Mouse (Mus musculus): ENCODE measurements around the gene Pak3.
"Not testable (repeated sequence)": the region's sequence is repeated elsewhere in the genome, so short reads cannot be mapped to it uniquely, and the experiment has no call there.

Gene Pak3
- long read RNA-seq, experiment 1, full-length matches to known transcripts: 1 of 5 reads
- long read RNA-seq, experiment 1, partial matches to known transcripts: 0 of 5 reads
- long read RNA-seq, experiment 1, other reads (novel, unspliced or antisense): 4 of 5 reads
- long read RNA-seq, experiment 2, partial matches to known transcripts: 8 of 27 reads
- long read RNA-seq, experiment 2, other reads (novel, unspliced or antisense): 19 of 27 reads

- intact Hi-C loops (cut with DNase I): no loop called here
These were observed at the start of gene Pak3 for GRCm38 (mm10) chrX:143518168-143518901. Pak3 (plus strand) TSS chrX:143518591.

DNA sequence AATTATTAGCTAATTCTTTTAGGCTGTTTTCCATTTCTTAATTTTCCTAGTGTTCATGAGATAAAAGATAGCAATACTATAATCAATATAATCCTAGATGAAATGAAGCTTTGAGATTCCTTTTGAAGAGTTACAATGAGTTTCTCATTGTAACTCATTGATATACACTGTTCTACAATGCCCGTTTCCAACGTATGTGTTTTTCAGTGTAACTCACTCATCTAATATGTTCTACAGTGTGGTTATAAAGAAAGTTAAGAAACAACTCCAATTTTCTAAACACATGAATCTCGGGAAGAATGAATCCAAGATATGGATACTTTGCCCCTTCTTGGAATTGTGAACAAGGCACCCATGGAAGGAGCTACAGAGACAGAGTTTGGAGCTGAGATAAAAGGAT is 35.5 kb upstream of the Pak3 start:
- intact Hi-C loops (cut with DNase I): no loop called here

GRCm38 (mm10) chrX:143501053-143501695 is 17.2 kb upstream of the Pak3 start:
- intact Hi-C loops (cut with DNase I): no loop called here

DNA sequence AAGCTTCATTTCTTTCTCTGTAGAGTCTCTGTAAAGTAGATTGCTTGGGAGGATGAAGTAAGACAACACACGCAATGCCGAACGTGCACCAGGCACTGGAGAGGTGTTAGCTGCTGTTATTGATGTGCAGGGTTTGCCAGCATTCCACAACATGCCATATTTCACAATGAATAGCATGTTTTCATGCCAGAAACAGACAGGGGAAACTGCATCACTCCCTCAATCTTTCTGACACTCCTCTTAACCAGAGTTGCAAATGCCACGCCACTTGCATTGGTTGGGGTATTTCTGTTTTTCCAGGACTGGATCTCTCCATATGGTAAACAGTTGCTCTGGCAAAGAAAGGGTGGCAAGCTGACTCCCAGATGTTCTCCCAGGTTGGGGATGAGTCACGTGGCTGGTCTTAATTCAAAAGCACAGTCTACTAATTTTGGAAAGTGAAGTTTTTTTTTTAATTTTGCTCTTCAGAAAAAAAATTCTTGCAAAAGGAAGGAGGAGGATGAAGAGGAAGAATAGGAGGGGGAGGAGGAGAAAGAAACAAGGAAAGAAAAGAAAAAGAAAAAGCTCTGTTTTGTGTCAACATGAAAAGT is 16.5 kb upstream of the Pak3 start:
- intact Hi-C loops (cut with DNase I): no loop called here

GRCm38 (mm10) chrX:143518917-143519316 is 526 bp downstream of the Pak3 start:
- intact Hi-C loops (cut with DNase I): no loop called here

DNA sequence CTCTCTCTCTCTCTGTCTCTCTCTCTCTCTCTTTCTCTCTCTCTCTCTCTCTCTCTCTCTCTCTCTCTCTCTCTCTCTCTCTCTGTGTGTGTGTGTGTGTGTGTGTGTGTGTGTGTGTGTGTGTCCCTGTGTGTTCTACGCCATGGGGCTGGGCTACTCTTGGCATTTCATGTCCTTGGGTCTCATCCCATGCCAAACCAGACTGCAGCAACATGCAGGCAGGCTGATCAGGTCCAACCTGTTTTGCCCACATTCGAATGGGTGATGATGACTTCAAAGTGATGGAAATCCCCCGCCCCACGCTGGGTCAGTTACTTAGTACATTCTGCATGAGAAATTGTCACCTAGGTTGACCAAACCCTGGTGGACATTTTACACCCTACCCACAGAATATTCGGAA is 1.1 kb downstream of the Pak3 start:
- intact Hi-C loops (cut with DNase I): not testable (repeated sequence)

DNA sequence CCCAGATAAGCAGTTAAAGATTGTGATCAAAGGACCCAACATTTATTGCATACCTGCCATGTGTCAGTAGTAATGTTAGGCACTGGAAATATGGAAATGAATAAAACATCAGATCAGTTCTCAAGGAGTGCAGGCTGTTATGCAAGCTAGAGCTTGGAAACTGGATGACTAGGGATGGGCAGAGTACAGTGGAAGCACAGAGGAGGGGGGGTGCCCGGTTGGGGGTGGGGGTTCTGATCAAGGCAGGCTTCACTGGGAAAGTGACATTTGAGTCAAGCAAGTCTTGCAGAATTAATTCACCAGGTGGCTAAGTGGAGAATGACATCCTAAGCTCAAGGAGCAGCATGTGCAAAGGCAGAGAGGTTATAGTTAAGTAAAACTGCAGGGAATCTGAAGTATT is 1.8 kb downstream of the Pak3 start:
- intact Hi-C loops (cut with DNase I): no loop called here

- intact Hi-C loops (cut with DNase I): no loop called here
These were observed 13.9 kb downstream of the Pak3 start for GRCm38 (mm10) chrX:143532331-143532730.

- intact Hi-C loops (cut with DNase I): no loop called here
These were observed 15.2 kb downstream of the Pak3 start for GRCm38 (mm10) chrX:143533574-143533973.

DNA sequence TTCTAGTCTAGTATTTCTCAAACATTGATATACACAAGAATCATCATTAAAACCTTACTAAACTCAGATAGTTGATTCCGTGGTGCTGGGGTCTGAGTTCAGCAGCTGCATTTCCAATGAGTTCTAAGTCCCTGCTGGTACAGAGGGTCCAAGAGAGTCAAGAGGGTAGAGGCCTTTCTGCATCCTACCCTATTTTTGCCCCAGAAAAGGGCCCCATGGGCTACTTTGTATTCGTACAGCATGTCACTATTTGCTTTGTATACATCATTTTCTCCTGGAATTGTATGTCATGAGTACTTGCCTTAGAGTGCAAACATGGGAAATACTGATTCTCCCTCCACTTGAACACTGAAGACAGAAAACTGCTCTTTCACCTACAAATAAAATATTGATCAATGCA is 24.4 kb downstream of the Pak3 start:
- intact Hi-C loops (cut with DNase I): no loop called here

- intact Hi-C loops (cut with DNase I): no loop called here
These were observed 24.9 kb downstream of the Pak3 start for GRCm38 (mm10) chrX:143543186-143543793.

GRCm38 (mm10) chrX:143573691-143574090 is 55.3 kb downstream of the Pak3 start:
- intact Hi-C loops (cut with DNase I): no loop called here

DNA sequence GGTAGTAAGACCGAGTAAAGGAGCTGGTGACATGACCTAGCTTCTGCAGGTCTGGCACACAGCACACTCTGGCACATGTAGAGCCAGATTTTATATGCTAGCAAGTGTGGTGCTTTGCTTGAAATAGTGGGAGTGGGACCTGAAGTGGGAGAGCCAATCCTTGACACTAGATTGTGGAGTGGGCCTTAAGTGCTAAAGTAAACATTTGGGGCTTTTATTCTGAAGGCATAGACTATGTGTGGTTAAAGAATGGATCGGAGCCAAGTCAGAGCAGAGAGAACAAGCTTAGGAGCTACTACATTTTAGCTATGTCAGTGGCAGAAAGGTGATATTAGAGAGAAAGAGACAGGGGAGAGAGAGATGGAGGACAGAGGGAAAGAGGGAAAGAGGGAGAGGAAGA is 61.5 kb downstream of the Pak3 start:
- intact Hi-C loops (cut with DNase I): no loop called here

- intact Hi-C loops (cut with DNase I): no loop called here
These were observed 62.1 kb downstream of the Pak3 start for GRCm38 (mm10) chrX:143580458-143580959.

- intact Hi-C loops (cut with DNase I): no loop called here
These were observed 88.6 kb downstream of the Pak3 start for GRCm38 (mm10) chrX:143606877-143607449.

DNA sequence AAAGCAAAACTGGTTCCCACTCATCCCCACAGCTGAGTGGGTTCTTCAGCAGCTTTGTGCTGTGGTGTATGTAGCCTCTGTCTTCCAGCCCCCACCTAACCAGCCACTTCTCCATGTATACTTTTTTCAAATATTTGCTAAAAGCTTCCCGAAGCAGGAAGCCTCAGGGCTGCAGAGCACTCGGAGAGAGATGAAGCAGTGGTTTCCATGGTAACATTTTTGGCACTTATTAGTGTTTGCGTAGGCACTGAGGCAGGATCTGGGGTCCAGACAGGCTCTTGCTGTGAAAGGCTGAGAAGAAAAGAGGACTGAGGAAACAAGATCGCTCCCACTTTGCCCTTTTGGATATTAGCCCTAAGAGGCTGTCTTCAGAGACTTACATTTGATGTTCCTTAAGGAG is 100.3 kb downstream of the Pak3 start:
- intact Hi-C loops (cut with DNase I): no loop called here

DNA sequence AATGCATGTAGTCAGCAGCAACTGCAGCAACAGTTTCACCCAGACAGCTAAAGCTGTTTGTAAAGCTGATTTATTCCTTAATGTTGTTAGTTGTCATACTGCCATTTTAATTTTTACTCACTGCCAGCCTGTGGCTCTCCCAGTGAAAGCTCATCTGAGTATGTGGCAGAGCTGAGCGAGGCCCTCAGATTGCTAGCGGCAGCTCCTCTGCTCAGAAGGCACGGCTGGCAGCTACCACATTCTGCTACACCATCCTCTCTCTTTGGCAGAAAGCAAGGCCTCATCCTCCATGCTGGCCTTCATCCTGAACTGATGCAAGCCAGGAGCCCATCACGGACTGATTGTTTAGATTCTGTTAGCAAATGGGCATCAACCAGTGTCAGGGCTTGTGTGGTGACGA is 109.4 kb downstream of the Pak3 start:
- intact Hi-C loops (cut with DNase I): no loop called here

- intact Hi-C loops (cut with DNase I): no loop called here
These were observed 125.5 kb downstream of the Pak3 start for GRCm38 (mm10) chrX:143643936-143644335.

GRCm38 (mm10) chrX:143644807-143645206 is 126.4 kb downstream of the Pak3 start:
- intact Hi-C loops (cut with DNase I): no loop called here

DNA sequence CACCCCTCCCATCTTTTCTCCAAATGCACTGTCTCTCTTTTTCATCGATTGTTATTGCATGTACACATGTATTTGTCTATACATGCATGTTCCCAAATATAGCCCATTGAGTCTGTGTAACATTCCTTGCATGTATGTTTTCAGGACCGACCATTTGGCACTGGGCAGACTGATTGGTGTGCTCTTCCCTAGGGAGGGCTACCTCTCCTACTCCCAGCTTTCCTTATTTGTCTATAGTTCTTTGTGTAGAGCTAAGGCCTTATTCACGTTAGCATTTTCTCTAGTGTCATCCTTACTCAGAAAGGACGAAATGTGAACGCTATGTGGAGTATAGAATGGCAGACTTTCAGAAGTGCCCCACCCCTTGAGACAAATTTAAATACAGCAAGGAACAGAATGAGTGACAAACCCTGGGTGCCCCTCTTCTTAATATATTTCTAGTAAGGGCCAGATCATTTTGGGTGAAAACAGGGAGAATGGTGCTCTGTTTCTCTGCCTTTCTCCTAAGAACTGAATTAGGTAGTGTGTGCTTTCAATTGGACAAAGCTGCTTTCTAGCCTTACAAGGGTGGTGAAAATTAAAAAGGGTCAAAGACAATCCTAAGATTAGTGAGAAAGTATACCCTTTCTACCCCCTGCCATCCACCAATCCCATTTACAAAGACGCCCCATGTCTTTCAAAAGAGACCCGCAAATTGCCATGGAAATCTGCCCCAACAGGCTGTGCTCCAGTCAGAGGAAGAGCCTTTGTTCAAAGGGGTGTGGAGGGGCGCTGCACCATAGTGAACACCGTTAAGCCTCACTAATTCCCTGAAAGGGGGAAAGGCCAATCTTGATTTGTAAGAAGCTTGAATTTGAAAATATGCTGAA is 136.2 kb downstream of the Pak3 start:
- intact Hi-C loops (cut with DNase I): no loop called here
